Mouse (Mus musculus) small intestine, adult 2 months (tissue): ENCODE data around the gene Scamp4. TPM values are rescaled to one million over a fixed set of nuclear protein-coding genes. Genes with fewer than 3 reads are reported as not detected.

Source experiments
- H3K27ac ChIP-seq: fragments of 200-500 bp; 2 replicates; pipeline ENCODE4 v1.5.1; 2012; ENCODE audit warnings: low read depth, low read length, control low read depth, inconsistent platforms; ENCODE audit not compliant: insufficient read depth
- H3K27me3 ChIP-seq: fragments of 200-500 bp; 2 replicates; pipeline ENCODE4 v1.6.1; 2012; ENCODE audit warnings: mild to moderate bottlenecking, moderate library complexity, low read length, inconsistent platforms; ENCODE audit not compliant: control insufficient read depth, insufficient read depth
- H3K36me3 ChIP-seq: fragments of 200-500 bp; 2 replicates; pipeline ENCODE4 v1.6.1; 2012; ENCODE audit warnings: mild to moderate bottlenecking, low read length, control low read depth, inconsistent platforms; ENCODE audit not compliant: control insufficient read depth, insufficient read depth
- H3K4me1 ChIP-seq: fragments of 200-500 bp; 2 replicates; pipeline ENCODE4 v1.6.1; 2012; ENCODE audit warnings: low read length, inconsistent platforms, mixed read lengths; ENCODE audit not compliant: control insufficient read depth, insufficient read depth, insufficient read length
- H3K4me3 ChIP-seq: fragments of 200-500 bp; 2 replicates; pipeline ENCODE4 v1.5.1; 2012; ENCODE audit warnings: low read depth, mild to moderate bottlenecking, control low read depth, inconsistent platforms, low read length, moderate library complexity
- CTCF ChIP-seq: fragments of 200-500 bp; IDR thresholded peaks from 2 replicates; pipeline ENCODE4 v1.5.1; 2012; ENCODE audit warnings: low read depth, mild to moderate bottlenecking, control low read depth, inconsistent platforms, low read length, moderate library complexity, mixed read lengths; ENCODE audit not compliant: insufficient replicate concordance, insufficient read length; ENCODE audit errors: extremely low read depth
- POLR2A ChIP-seq: fragments of 200-500 bp; IDR thresholded peaks from 2 replicates; pipeline ENCODE4 v1.6.1; 2012; ENCODE audit warnings: low read depth, mild to moderate bottlenecking, control low read depth, inconsistent platforms, low read length, moderate library complexity
- WGBS: fragments of 180-500 bp; shearing (Covaris S2); methylation state at CpG from one replicate; pipeline ENCODE4 v1.1.7; 2018; 5-methylcytosine and 5-hydroxymethylcytosine counted together
- polyA plus RNA-seq: library from polyadenylated mRNA; depleted of rRNA; stranded (reverse); fragments of >200 nt; gene quantifications from 2 replicates; pipeline ENCODE4 v1.2.3, GENCODE M21; 2012; rRNA removed

Scamp4 gene
- polyA plus RNA-seq, 1 experiment, result 130 TPM

- peaks cover 24% of the 10 kb centered on the region for H3K4me1 ChIP-seq
Measured at GRCm38 (mm10) chr10:80663485-80664196, 61.0 kb downstream of the Scamp4 start.

GRCm38 (mm10) chr10:80664197-80665015, 61.7 kb downstream of the Scamp4 start:
- WGBS, result 1% methylated on average over 16 of the region's 16 CpGs
- Histone ChIP-seq H3K27me3 (no peaks in the 10 kb centered on the region), H3K4me3 (peak overlapping the region; percentile 5), H3K27ac (peak overlapping the region; percentile 97), H3K4me1 (peaks cover 31% of the 10 kb centered on the region), H3K36me3 (peaks cover 38% of the 10 kb centered on the region)
- no peak for TF ChIP-seq CTCF
- 0 out of 2 replicates have a peak, but pooled peaks have one; percentile 33 for TF ChIP-seq POLR2A

More at GRCm38 (mm10) chr10:80663485-80664196, 61.0 kb downstream of the Scamp4 start:
- H3K4me3 ChIP-seq, result no peak overlapping the region
- WGBS, result 27% methylated on average over 5 of the region's 5 CpGs
- H3K27ac ChIP-seq, result peak overlapping the region; percentile 97
- peaks cover 30% of the 10 kb centered on the region for H3K36me3 ChIP-seq
- H3K27me3 ChIP-seq, result no peaks in the 10 kb centered on the region
- TF ChIP-seq POLR2A (no peak), CTCF (no peak)

GRCm38 (mm10) chr10:80665016-80665380, 62.3 kb downstream of the Scamp4 start:
- no peak for TF ChIP-seq POLR2A
- no peak for TF ChIP-seq CTCF
- Histone ChIP-seq H3K36me3 (peaks cover 44% of the 10 kb centered on the region), H3K27ac (peak overlapping the region; percentile 97), H3K4me1 (peaks cover 37% of the 10 kb centered on the region), H3K27me3 (no peaks in the 10 kb centered on the region), H3K4me3 (peak overlapping the region; percentile 5; the same call in 1 of the 2 replicates)
- WGBS, result 5% methylated on average over 10 of the region's 10 CpGs

Other genes with a start within 250 kb of the Scamp4 start
- 0.75 and 5.9 TPM in 2 replicates for gene Plk5, start 246.4 kb upstream of the Scamp4 start, polyA plus RNA-seq
- 10.3 and 20.6 TPM in 2 replicates for gene Mex3d, start 215.2 kb upstream of the Scamp4 start, polyA plus RNA-seq
- gene Mbd3, start 203.3 kb upstream of the Scamp4 start, polyA plus RNA-seq, result 55.1 and 85.7 TPM in 2 replicates
- gene Uqcr11, start 196.0 kb upstream of the Scamp4 start, polyA plus RNA-seq, result 2,051 and 2,588 TPM in 2 replicates
- 45.6 and 101 TPM in 2 replicates for gene Tcf3, start 169.2 kb upstream of the Scamp4 start, polyA plus RNA-seq
- gene Onecut3, start 108.0 kb upstream of the Scamp4 start, polyA plus RNA-seq, result 0.29 and 2.8 TPM in 2 replicates
- gene Atp8b3, start 63.7 kb upstream of the Scamp4 start, polyA plus RNA-seq, result not detected in 2 replicates
- gene Rexo1, start 41.3 kb upstream of the Scamp4 start, polyA plus RNA-seq, result 33.1 and 63.7 TPM in 2 replicates
- 18.4 and 33.2 TPM in 2 replicates for gene Klf16, start 25.6 kb upstream of the Scamp4 start, polyA plus RNA-seq
- 381 and 644 TPM in 2 replicates for gene Abhd17a, start 12.5 kb upstream of the Scamp4 start, polyA plus RNA-seq
- gene Adat3, start within 50 bp of the Scamp4 start, polyA plus RNA-seq, result 18.2 and 23.9 TPM in 2 replicates
- gene Gm49322, start 3.1 kb downstream of the Scamp4 start, polyA plus RNA-seq, result 1.3 and 2.2 TPM in 2 replicates
- gene Csnk1g2, start 20.0 kb downstream of the Scamp4 start, polyA plus RNA-seq, result 115 and 266 TPM in 2 replicates
- gene Btbd2, start 54.2 kb downstream of the Scamp4 start, polyA plus RNA-seq, result 45.4 and 84.1 TPM in 2 replicates
- gene Mknk2, start 75.2 kb downstream of the Scamp4 start, polyA plus RNA-seq, result 96.1 and 146 TPM in 2 replicates
- 26.5 and 40.0 TPM in 2 replicates for gene Mob3a, start 99.1 kb downstream of the Scamp4 start, polyA plus RNA-seq
- 20.8 and 36.3 TPM in 2 replicates for gene Izumo4, start 99.3 kb downstream of the Scamp4 start, polyA plus RNA-seq
- 64.9 and 110 TPM in 2 replicates for gene Ap3d1, start 139.4 kb downstream of the Scamp4 start, polyA plus RNA-seq
- gene Dot1l, start 152.3 kb downstream of the Scamp4 start, polyA plus RNA-seq, result 57.6 and 83.7 TPM in 2 replicates
- gene Sf3a2, start 195.3 kb downstream of the Scamp4 start, polyA plus RNA-seq, result 23.0 and 40.2 TPM in 2 replicates
- 26.0 and 41.8 TPM in 2 replicates for gene Plekhj1, start 195.8 kb downstream of the Scamp4 start, polyA plus RNA-seq
- 0.87 and 0.95 TPM in 2 replicates for gene Amh, start 202.4 kb downstream of the Scamp4 start, polyA plus RNA-seq
- not detected in 2 replicates for gene Jsrp1, start 210.6 kb downstream of the Scamp4 start, polyA plus RNA-seq
- 771 and 1,172 TPM in 2 replicates for gene Oaz1, start 223.8 kb downstream of the Scamp4 start, polyA plus RNA-seq
- gene Lingo3, start 241.2 kb downstream of the Scamp4 start, polyA plus RNA-seq, result 0.06 and 0.08 TPM in 2 replicates